Mouse (Mus musculus): ENCODE results near the gene Spn. TPM values are rescaled to one million over a fixed set of nuclear protein-coding genes. Genes with fewer than 3 reads are reported as not detected.
A peak's percentile ranks its signal among the peaks of the same experiment; 100 is the strongest.

Gene Spn
- polyA plus RNA-seq, 1 experiment from 2014 or later, result 0.47 TPM

GRCm38 (mm10) chr7:127139100-127139499, 1.5 kb upstream of the Spn start:
- Histone ChIP-seq H3K4me3 (no peak overlapping the region), H3K36me3 (no peaks in the 10 kb centered on the region), H3K9me3 (no peaks in the 10 kb centered on the region), H3K4me2 (no peak overlapping the region), H3K9ac (no peak overlapping the region), H3K4me1 (no peaks in the 10 kb centered on the region), H3K27ac (no peak overlapping the region), H3K27me3 (no peaks in the 10 kb centered on the region)
- WGBS, result 88% methylated on average over 7 of the region's 7 CpGs
- ATAC-seq (ENCODE audit: borderline replicate concordance, extremely low read depth, low FRiP score, low TSS enrichment), result no peak

GRCm38 (mm10) chr7:127136181-127137071, 1.2 kb downstream of the Spn start:
- WGBS, result 77% methylated on average over 22 of the region's 22 CpGs

GRCm38 (mm10) chr7:127134821-127135447, 2.7 kb downstream of the Spn start:
- no peak overlapping the region for H3K9ac ChIP-seq
- no peaks in the 10 kb centered on the region for H3K9me3 ChIP-seq
- H3K4me3 ChIP-seq, result no peak overlapping the region
- H3K4me2 ChIP-seq, result no peak overlapping the region
- H3K27me3 ChIP-seq, result no peaks in the 10 kb centered on the region
- no peaks in the 10 kb centered on the region for H3K36me3 ChIP-seq
- 75% methylated on average over 11 of the region's 11 CpGs for WGBS
- H3K4me1 ChIP-seq, result no peaks in the 10 kb centered on the region
- no peak overlapping the region for H3K27ac ChIP-seq
- ATAC-seq (ENCODE audit: borderline replicate concordance, extremely low read depth, low FRiP score, low TSS enrichment), result no peak

More at GRCm38 (mm10) chr7:127136181-127137071, 1.2 kb downstream of the Spn start:
- H3K4me3 ChIP-seq, result no peak overlapping the region
- no peaks in the 10 kb centered on the region for H3K9me3 ChIP-seq
- no peak for ATAC-seq (ENCODE audit: borderline replicate concordance, extremely low read depth, low FRiP score, low TSS enrichment)
- no peaks in the 10 kb centered on the region for H3K4me1 ChIP-seq
- H3K36me3 ChIP-seq, result no peaks in the 10 kb centered on the region
- no peak overlapping the region for H3K9ac ChIP-seq
- no peak overlapping the region for H3K27ac ChIP-seq
- no peak overlapping the region for H3K4me2 ChIP-seq
- H3K27me3 ChIP-seq, result no peaks in the 10 kb centered on the region

- Histone ChIP-seq H3K4me1 (no peaks in the 10 kb centered on the region), H3K4me2 (no peak overlapping the region), H3K36me3 (no peaks in the 10 kb centered on the region), H3K4me3 (no peak overlapping the region), H3K27me3 (no peaks in the 10 kb centered on the region), H3K9ac (no peak overlapping the region), H3K27ac (no peak overlapping the region), H3K9me3 (no peaks in the 10 kb centered on the region)
- no peak for ATAC-seq (ENCODE audit: borderline replicate concordance, extremely low read depth, low FRiP score, low TSS enrichment)
- 57% methylated on average over 5 of the region's 5 CpGs for WGBS
These were observed 4.5 kb downstream of the Spn start for GRCm38 (mm10) chr7:127133125-127133524.

- no peak overlapping the region for H3K27ac ChIP-seq
- 0 out of 2 replicates have a peak, but pooled peaks have one; percentile 39 for ATAC-seq (ENCODE audit: borderline replicate concordance, extremely low read depth, low FRiP score, low TSS enrichment)
- no peaks in the 10 kb centered on the region for H3K9me3 ChIP-seq
- H3K9ac ChIP-seq, result no peak overlapping the region
- no peaks in the 10 kb centered on the region for H3K4me1 ChIP-seq
- H3K4me2 ChIP-seq, result no peak overlapping the region
- H3K36me3 ChIP-seq, result no peaks in the 10 kb centered on the region
- H3K27me3 ChIP-seq, result no peaks in the 10 kb centered on the region
- WGBS, result 6% methylated on average over 4 of the region's 4 CpGs
- no peak overlapping the region for H3K4me3 ChIP-seq
These were observed 8.0 kb downstream of the Spn start for GRCm38 (mm10) chr7:127129638-127130037.

GRCm38 (mm10) chr7:127121911-127122270, 15.7 kb downstream of the Spn start, which contains the start of gene Qprt:
Qprt (minus strand) TSS chr7:127122226.
- ATAC-seq (ENCODE audit: borderline replicate concordance, extremely low read depth, low FRiP score, low TSS enrichment), result no peak
- H3K9me3 ChIP-seq, result peaks cover 6% of the 10 kb centered on the region; the same call in 1 of the 2 replicates
- WGBS, result 18% methylated on average over 7 of the region's 7 CpGs

GRCm38 (mm10) chr7:127121061-127121910, 16.3 kb downstream of the Spn start:
- Histone ChIP-seq H3K27ac (no peak overlapping the region), H3K27me3 (peaks cover 42% of the 10 kb centered on the region), H3K9me3 (peaks cover 6% of the 10 kb centered on the region; the same call in 1 of the 2 replicates), H3K36me3 (no peaks in the 10 kb centered on the region), H3K9ac (no peak overlapping the region), H3K4me3 (no peak overlapping the region), H3K4me2 (no peak overlapping the region), H3K4me1 (no peaks in the 10 kb centered on the region)
- no peak for ATAC-seq (ENCODE audit: borderline replicate concordance, extremely low read depth, low FRiP score, low TSS enrichment)
- WGBS, result 15% methylated on average over 21 of the region's 21 CpGs

More at GRCm38 (mm10) chr7:127121911-127122270, 15.7 kb downstream of the Spn start, which contains the start of gene Qprt:
- Histone ChIP-seq H3K27me3 (peaks cover 42% of the 10 kb centered on the region), H3K27ac (no peak within 1 kb of the TSS), H3K9ac (no peak within 1 kb of the TSS), H3K36me3 (no peaks in the 10 kb centered on the region), H3K4me3 (no peak within 1 kb of the TSS), H3K4me1 (no peaks in the 10 kb centered on the region), H3K4me2 (no peak within 1 kb of the TSS)

- Histone ChIP-seq H3K27me3 (peaks cover 42% of the 10 kb centered on the region), H3K27ac (no peak overlapping the region), H3K4me2 (no peak overlapping the region), H3K4me3 (no peak overlapping the region), H3K9me3 (no peaks in the 10 kb centered on the region), H3K9ac (no peak overlapping the region), H3K4me1 (no peaks in the 10 kb centered on the region), H3K36me3 (no peaks in the 10 kb centered on the region)
- 54% methylated on average over 14 of the region's 14 CpGs for whole genome bisulfite sequencing
- 0 out of 2 replicates have a peak, but pooled peaks have one; percentile 39 for ATAC-seq (ENCODE audit: borderline replicate concordance, extremely low read depth, low FRiP score, low TSS enrichment)
These were observed 18.8 kb downstream of the Spn start for GRCm38 (mm10) chr7:127118671-127119445.

GRCm38 (mm10) chr7:127117948-127118347, 19.7 kb downstream of the Spn start:
- Histone ChIP-seq H3K4me3 (no peak overlapping the region), H3K9me3 (no peaks in the 10 kb centered on the region), H3K4me2 (no peak overlapping the region), H3K36me3 (no peaks in the 10 kb centered on the region), H3K27me3 (peaks cover 38% of the 10 kb centered on the region), H3K4me1 (peaks cover 5% of the 10 kb centered on the region; the same call in 1 of the 2 replicates), H3K9ac (no peak overlapping the region), H3K27ac (no peak overlapping the region)
- WGBS, result 29% methylated on average over 5 of the region's 5 CpGs
- no peak for ATAC-seq (ENCODE audit: borderline replicate concordance, extremely low read depth, low FRiP score, low TSS enrichment)

GRCm38 (mm10) chr7:127116331-127116935, 21.2 kb downstream of the Spn start:
- no peaks in the 10 kb centered on the region for H3K9me3 ChIP-seq
- ATAC-seq (ENCODE audit: borderline replicate concordance, extremely low read depth, low FRiP score, low TSS enrichment), result no peak
- H3K4me1 ChIP-seq, result peaks cover 7% of the 10 kb centered on the region; the same call in 1 of the 2 replicates
- H3K4me2 ChIP-seq, result no peak overlapping the region
- H3K27me3 ChIP-seq, result peaks cover 26% of the 10 kb centered on the region
- no peak overlapping the region for H3K9ac ChIP-seq
- no peak overlapping the region for H3K4me3 ChIP-seq
- H3K27ac ChIP-seq, result no peak overlapping the region
- no peaks in the 10 kb centered on the region for H3K36me3 ChIP-seq
- WGBS, result 50% methylated on average over 11 of the region's 11 CpGs

Measured in lung, embryonic 15.5 days (tissue).